Mouse (Mus musculus) adrenal gland, postnatal 10 days (tissue): ENCODE results near the gene Mxra7. TPM values are rescaled to one million over a fixed set of nuclear protein-coding genes. Genes with fewer than 3 reads are reported as not detected.

Experiments
- DNase-seq: peaks from one replicate; pipeline ENCODE4 v3.0.0; 2021; ENCODE audit warnings: mixed read lengths
- total RNA-seq, 2 experiments: library from RNA; stranded (reverse); gene quantifications; 2 replicates each; pipeline ENCODE4 v1.2.3; 2021

Mxra7 gene
- total RNA-seq, 2 experiments from 2014 or later: 33.7 to 40.0 TPM

DNA sequence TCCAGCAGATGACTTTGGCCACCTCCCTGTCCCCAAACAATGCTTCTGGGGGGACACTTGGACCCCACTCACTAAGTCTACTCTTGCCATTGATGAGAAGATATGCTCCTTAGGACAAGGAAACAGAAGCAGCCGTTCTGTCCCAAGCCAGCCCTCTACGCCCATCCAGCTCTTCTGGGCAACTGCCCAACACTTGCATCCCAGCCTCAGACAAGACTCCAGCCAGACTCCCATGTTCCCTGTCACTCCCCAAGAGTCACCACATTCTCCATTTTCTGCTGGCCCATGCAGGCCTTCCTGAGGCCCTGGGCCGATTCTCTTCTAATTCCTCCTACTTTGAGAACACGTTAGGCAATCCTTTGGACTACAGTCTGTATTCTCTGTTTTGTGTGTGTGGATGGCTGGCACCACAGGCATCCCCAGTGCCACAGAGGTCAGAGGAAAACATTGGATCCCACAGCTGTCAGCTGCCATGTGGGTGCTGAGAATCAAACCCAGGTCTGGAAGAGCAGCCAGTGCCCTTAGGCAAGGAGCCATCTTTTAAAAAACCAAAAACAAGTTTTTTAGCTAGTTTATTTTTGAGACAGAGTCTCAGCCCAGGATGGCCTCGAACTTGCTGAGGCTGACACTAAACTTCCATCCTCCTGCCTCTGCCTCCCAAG is 7.8 kb downstream of the Mxra7 start:
- no peak for DNase-seq

DNA sequence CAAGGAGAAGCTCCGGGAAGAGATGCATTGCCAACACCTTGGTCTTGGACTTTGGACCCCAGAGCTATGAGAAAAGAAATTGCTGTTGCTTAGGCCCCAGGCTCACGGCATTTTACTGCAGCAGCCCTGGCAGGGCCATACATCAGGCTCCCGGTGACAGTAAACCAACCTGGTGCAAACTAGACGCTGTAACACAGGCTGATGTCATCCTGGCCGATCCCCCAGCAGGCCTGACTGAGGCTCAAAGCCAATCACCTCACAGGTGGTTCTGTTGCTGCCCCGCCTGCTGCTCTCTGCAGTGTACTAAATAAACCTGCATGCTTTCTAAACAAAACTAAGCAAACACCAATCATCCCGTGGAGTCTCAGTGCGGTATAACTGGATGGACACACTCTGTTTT is 9.1 kb downstream of the Mxra7 start:
- no peak for DNase-seq

GRCm38 (mm10) chr11:116817567-116817966 is 10.3 kb downstream of the Mxra7 start:
- no peak for DNase-seq

DNA sequence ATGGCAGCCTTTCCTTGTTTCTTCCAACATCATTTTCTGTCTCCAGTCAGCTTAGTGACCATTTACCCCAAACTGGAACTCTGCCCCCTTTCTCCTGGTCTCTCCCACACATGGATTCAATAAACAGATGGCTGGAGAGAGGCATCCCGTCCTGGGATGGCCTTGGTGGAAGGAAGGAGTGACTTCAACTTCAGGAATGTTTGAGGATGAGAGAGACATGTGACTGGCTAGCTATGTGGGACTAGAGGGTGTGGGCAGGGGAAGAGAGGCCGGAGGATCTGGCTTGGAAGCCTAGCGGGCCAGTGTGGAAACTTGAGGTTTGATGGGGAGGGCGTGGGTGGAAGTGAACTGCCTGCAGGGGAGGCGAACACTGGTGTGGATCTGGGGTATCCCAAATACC is 11.1 kb downstream of the Mxra7 start:
- DNase-seq: peak; percentile 38

- no peak for DNase-seq
Observed at GRCm38 (mm10) chr11:116814884-116815415, 12.9 kb downstream of the Mxra7 start.

GRCm38 (mm10) chr11:116814076-116814883 is 13.6 kb downstream of the Mxra7 start:
- DNase-seq: peak; percentile 58

- DNase-seq: no peak
Observed at GRCm38 (mm10) chr11:116813610-116814009, 14.2 kb downstream of the Mxra7 start.

GRCm38 (mm10) chr11:116812793-116813529 is 14.9 kb downstream of the Mxra7 start:
- peak; percentile 33 for DNase-seq

GRCm38 (mm10) chr11:116810983-116811901 is 16.6 kb downstream of the Mxra7 start:
- peak; percentile 80 for DNase-seq

- no peak for DNase-seq
Observed at GRCm38 (mm10) chr11:116810528-116810927, 17.3 kb downstream of the Mxra7 start.

DNA sequence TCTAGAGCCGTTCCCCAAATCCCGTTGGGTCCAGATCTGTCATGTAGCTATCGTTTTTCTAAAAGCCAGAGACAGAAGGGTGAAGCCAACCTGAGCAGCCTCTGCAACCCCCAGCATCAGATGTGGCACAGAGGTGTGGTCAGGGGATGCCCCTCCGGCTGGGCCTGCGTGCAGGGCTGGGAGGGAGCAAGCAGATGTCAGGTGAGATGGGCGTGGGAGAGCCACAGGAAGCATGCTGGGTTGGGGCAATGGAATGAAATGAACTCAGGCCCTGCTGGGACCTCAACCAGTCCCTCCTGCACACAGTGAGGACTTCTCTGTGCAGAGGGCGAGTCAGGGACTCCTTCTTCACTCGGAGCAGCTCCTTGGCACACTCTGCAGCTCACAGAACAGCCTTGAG is 18.3 kb downstream of the Mxra7 start:
- DNase-seq: no peak

DNA sequence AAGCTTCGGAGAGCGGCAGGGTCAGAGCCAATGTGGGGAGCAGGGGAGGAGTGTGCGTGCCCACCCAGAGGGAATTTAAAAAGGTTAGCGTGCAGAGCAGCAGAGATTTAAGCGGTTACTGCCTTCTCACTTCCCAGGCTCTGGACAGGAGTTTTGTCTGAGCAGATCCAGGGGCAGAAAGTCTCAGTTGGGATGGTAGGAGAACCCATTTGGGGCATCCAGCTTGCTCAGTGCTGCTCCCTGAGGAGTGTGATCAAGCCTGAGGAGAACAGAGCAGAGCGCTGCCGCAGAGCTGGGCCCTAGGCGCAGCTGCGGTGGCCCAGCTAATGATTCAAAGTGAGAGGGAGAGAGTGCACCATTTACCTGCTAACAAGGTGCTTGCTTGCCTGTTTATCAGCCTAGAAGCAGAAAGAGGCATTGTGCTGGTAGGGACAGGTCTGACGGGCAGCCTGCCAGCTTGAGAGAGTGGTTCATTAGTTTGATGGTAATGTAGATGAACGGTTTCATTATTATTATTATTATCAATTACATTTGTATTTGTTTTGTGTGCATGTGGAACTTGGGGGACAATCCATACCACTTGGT is 18.9 kb downstream of the Mxra7 start:
- DNase-seq: no peak

GRCm38 (mm10) chr11:116807938-116808606 is 19.8 kb downstream of the Mxra7 start:
- DNase-seq: peak; percentile 92

DNA sequence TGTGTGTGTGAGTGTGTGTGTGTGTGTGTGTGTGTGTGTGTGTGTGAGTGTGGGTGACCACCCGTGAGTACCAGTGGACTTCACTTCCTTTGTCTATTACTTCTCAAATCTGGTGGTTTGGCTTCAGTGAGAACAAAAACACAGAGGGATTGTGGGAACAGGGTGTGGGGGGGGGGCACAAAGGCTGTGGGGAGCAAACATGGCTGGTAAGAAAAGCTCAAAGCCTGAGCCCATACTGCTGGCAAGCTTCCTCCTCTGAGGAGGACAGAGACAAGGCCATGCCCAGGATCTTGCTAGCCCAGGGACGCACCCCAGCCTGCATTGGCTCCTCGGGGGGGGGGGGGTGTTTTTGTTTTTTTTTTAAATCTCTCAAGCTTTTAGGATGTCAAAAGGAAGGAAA is 20.3 kb downstream of the Mxra7 start:
- no peak for DNase-seq

GRCm38 (mm10) chr11:116807116-116807515 is 20.7 kb downstream of the Mxra7 start:
- no peak for DNase-seq

GRCm38 (mm10) chr11:116806136-116807071 is 21.4 kb downstream of the Mxra7 start:
- no peak for DNase-seq

DNA sequence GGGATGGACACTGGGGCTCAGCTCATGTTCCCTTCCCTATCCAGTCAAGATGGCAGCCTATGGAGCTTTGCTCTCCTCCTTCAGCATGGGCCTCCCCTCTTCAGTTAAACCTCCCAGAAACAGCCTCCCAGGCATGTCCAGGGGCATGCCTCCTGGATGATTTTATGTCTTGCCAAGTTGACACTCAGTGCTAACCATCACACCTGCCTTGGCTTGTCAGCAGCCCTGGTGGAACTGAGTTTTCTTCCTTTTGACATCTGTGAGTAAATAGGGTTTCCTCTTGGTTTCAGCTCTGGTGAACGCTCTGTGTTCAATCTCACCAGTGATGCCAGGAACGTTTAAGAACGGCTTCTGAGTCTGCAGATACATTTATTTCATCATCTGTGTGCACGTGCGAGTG is 25.1 kb downstream of the Mxra7 start:
- no peak for DNase-seq

DNA sequence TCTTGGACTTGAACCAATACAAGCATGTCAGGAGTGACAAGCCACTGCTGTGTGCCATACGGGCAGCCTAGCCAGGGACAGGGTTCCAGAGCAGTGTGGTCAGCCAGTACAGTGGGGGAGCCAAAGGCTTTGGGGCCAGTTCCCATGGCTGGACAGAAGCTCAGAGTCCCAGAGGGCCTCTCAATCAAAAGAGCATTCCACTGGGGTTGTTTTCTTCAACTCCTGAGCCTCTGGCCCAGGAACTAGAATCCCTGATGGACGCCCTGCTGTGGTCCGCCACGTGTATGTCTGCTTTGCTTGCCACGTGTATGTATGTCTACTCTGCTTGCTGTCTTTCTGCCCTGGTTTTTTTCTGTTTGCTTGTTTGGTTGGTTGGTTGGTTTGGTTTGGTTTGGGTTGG is 26.7 kb downstream of the Mxra7 start:
- DNase-seq: peak; percentile 40

GRCm38 (mm10) chr11:116799364-116799763 is 28.5 kb downstream of the Mxra7 start:
- no peak for DNase-seq

DNA sequence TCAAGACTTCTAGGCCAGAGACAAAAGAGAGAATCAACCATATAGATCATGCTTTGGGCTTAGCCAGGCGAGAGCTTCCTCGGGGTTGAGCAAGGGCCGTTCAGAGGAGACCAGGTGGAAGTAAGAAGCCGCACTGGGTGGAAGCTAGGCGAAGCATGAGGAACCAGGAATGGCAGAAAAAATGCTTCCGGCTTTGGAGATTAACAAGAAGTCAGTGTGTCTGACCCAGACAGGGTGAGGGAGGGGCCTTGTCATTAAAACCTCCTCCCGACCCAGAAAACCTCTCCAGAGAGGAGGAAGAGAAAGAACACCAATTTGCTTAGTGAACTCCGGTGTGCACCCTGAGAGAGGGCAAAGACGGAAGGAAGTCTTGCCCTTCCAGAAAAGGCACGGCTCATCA is 43.6 kb downstream of the Mxra7 start:
- DNase-seq: no peak
